ENCODE assay signal across 20 mouse cellular contexts in the genomic region with DNA sequence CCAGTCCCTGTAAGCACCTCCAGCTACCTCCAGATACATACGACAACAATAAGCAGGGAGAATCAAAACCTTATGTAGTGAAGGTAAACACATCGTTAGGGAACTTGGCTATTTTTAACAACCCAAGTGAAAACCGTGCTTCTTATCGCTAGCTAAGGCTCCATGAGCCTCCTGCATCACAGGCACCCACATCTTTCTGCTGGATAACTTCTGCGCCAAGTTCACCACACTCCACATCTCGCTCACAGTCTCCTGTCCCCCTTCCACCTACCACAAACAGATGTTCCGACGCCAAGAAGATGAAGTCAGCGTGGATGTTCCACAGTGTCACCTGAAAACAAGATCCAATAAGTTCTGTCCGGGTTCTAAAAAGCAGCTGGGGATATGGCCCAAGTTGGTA. TPM values are rescaled to one million over a fixed set of nuclear protein-coding genes. Genes with fewer than 3 reads are reported as not detected.
A peak's percentile ranks its signal among the peaks of the same experiment; 100 is the strongest.
DNase-seq lines count a peak whose midpoint lies in the region; ATAC-seq and TF ChIP-seq lines count a peak whose summit lies in the region.
"Had no signal": no experiment of that assay in that cellular context is flagged by ENCODE, and none has a peak within 500 bp of the region (broad histone marks: within the 10 kb centered on the region; RNA-seq: fewer than 3 reads in every experiment).

No protein-coding gene starts in this region.

- H3K36me3 ChIP-seq in heart, adult 2 months (ENCODE audit: control insufficient read depth, insufficient read depth, low read length): peaks cover 2% of the 10 kb centered on the region; the same call in 1 of the 2 replicates
- 0 out of 2 replicates have a peak, but pooled peaks cover 2% of the 10 kb centered on the region for H3K36me3 ChIP-seq in heart, embryonic 13.5 days
- H3K36me3 ChIP-seq: embryonic facial prominence, embryonic 10.5 days; hindbrain, embryonic 13.5 days had no signal

- no peaks in the 10 kb centered on the region for H3K79me2 ChIP-seq in heart, adult 2 months (replicated peaks; ENCODE audit: control insufficient read depth, insufficient read depth, low read length)

- no peak for DNase-seq in heart, adult 2 months
- DNase-seq in heart, adult 11 months: no peak
- DNase-seq in heart, adult 9 months (ENCODE audit: low spot score in 2 of 2): no peak
- DNase-seq in left cerebral cortex, adult 2 months (ENCODE audit: extremely low spot score in 1 of 2, low spot score in 2 of 2): no peak
- no peak for DNase-seq in left cerebral cortex, adult 18-20 months (ENCODE audit: low spot score in 2 of 2)
- DNase-seq: adrenal gland, postnatal 14 days; cerebellum, adult 18-20 months; cerebellum, adult 9-11 months; cerebellum, postnatal 36 days; forebrain, postnatal 0 days; gastrocnemius, postnatal 14 days; kidney, adult 18-20 months had no signal

- H3K27ac ChIP-seq in heart, adult 2 months: peak overlapping the region; percentile 34
- peak overlapping the region; percentile 25 for H3K27ac ChIP-seq in heart, embryonic 13.5 days (replicated peaks)
- peak overlapping the region; percentile 28; the same call in 1 of the 2 replicates for H3K27ac ChIP-seq in left cerebral cortex, adult 2 months
- H3K27ac ChIP-seq: embryonic facial prominence, embryonic 10.5 days; forebrain, embryonic 13.5 days; hindbrain, embryonic 13.5 days; hindbrain, postnatal 0 days had no signal

- no peak for ATAC-seq in heart, embryonic 13.5 days (ENCODE audit: extremely low read depth, insufficient number of reproducible peaks, low FRiP score, low TSS enrichment)
- ATAC-seq: activated CD4-positive, CD25-positive, alpha-beta regulatory T cell, adult 4 months; forebrain, embryonic 13.5 days; forebrain, postnatal 0 days; hindbrain, postnatal 0 days; Patski had no signal

- no peak overlapping the region for H3K4me3 ChIP-seq in heart, adult 2 months
- H3K4me3 ChIP-seq in heart, embryonic 13.5 days: no peak overlapping the region
- no peak overlapping the region for H3K4me3 ChIP-seq in left cerebral cortex, adult 2 months
- H3K4me3 ChIP-seq: embryonic facial prominence, embryonic 10.5 days; forebrain, embryonic 13.5 days; hindbrain, embryonic 13.5 days had no signal

- peaks cover 5% of the 10 kb centered on the region; the same call in 1 of the 2 replicates for H3K4me1 ChIP-seq in heart, adult 2 months (ENCODE audit: control insufficient read depth, insufficient read depth, low read length)
- peaks cover 61% of the 10 kb centered on the region for H3K4me1 ChIP-seq in heart, embryonic 13.5 days

- no peaks in the 10 kb centered on the region for H3K9me3 ChIP-seq in heart, embryonic 13.5 days
- H3K9me3 ChIP-seq: embryonic facial prominence, embryonic 10.5 days; forebrain, embryonic 13.5 days; hindbrain, embryonic 13.5 days had no signal

- intact Hi-C loops in heart, adult 2 months (cut with DNase I): no loop called here
- intact Hi-C loops in left cerebral cortex, adult 2 months (cut with DNase I): no loop called here

- TF ChIP-seq CTCF in heart, adult 2 months (IDR thresholded peaks at IDR 0.05): no peak
- no peak for TF ChIP-seq CTCF in left cerebral cortex, adult 2 months (IDR thresholded peaks at IDR 0.05)

- no peaks in the 10 kb centered on the region for H3K27me3 ChIP-seq in heart, adult 2 months (ENCODE audit: control insufficient read depth, insufficient read depth, low read length)
- no peaks in the 10 kb centered on the region for H3K27me3 ChIP-seq in heart, embryonic 13.5 days (replicated peaks)
- H3K27me3 ChIP-seq: CH12.LX; forebrain, embryonic 13.5 days; hindbrain, embryonic 13.5 days; Patski had no signal

- H3K9ac ChIP-seq in heart, adult 2 months (ENCODE audit: low read depth, low read length): no peak overlapping the region
- peak overlapping the region; percentile 53 for H3K9ac ChIP-seq in heart, embryonic 13.5 days
- H3K9ac ChIP-seq: forebrain, embryonic 13.5 days; forebrain, postnatal 0 days; hindbrain, embryonic 13.5 days had no signal

- WGBS in heart, adult 2 months: 65% methylated on average over 10 of the region's 10 CpGs
- 67% methylated on average over 10 of the region's 10 CpGs for WGBS in heart, embryonic 13.5 days

- H3K4me2 ChIP-seq in heart, embryonic 13.5 days: no peak overlapping the region
- H3K4me2 ChIP-seq: forebrain, embryonic 13.5 days; hindbrain, embryonic 13.5 days had no signal

- TF ChIP-seq EP300 in heart, adult 2 months (IDR thresholded peaks at IDR 0.05; ENCODE audit: insufficient read depth, low read depth, low read length): no peak

- no peak for TF ChIP-seq POLR2A in heart, adult 2 months (IDR thresholded peaks at IDR 0.05; ENCODE audit: insufficient read depth, low read depth, low read length)

RNA-seq across cellular contexts. Expression of a gene that starts 49.0 kb away (rescaled TPM):
- total RNA-seq in heart, adult 2 months (2021): 100 to 1,000 TPM; 135 to 147 TPM
- 115 and 143 TPM in 2 replicates for polyA plus RNA-seq in heart, adult 2 months (2012; rRNA removed)
- 127 and 145 TPM in 2 replicates for polyA plus RNA-seq in heart, embryonic 13.5 days (2015; fragmentation: Nextera tagmentation; extraction: Ambion mirVana)
- 100 to 1,000 TPM; 264 to 278 TPM for total RNA-seq in left cerebral cortex, adult 2 months (2021)
- total RNA-seq in left cerebral cortex, adult 18-20 months (2021): 100 to 1,000 TPM; 265 to 282 TPM
- polyA plus RNA-seq: Patski had no signal
